Mouse (Mus musculus) liver, embryonic 11.5 days (tissue): ENCODE measurements around the gene U90926. TPM values are rescaled to one million over a fixed set of nuclear protein-coding genes. Genes with fewer than 3 reads are reported as not detected.

ENCODE experiments used
- ATAC-seq: fragments of 200-750 bp; cut with Nextera tagmentation; replicated peaks from 2 replicates; pipeline ENCODE4 v1.8.0; 2017; ENCODE audit warnings: moderate number of reproducible peaks, mild to moderate bottlenecking, moderate TSS enrichment, moderate library complexity; ENCODE audit not compliant: low FRiP score
- DNase-seq: peaks from one replicate; pipeline ENCODE4 v3.0.0-alpha.2; 2017; ENCODE audit warnings: low spot score
- H3K27ac ChIP-seq: fragments of 300-500 bp; sonication (generic); 2 replicates; pipeline ENCODE4 v1.5.1; 2014; ENCODE audit warnings: mild to moderate bottlenecking, low read depth, low read length, control low read depth
- H3K27me3 ChIP-seq: fragments of 300-500 bp; sonication (generic); replicated peaks from 2 replicates; pipeline ENCODE4 v1.6.1; 2014; ENCODE audit warnings: low read length, mixed read lengths; ENCODE audit not compliant: control insufficient read depth, insufficient read depth
- H3K36me3 ChIP-seq: fragments of 300-500 bp; sonication (generic); 2 replicates; pipeline ENCODE4 v1.6.1; 2014; ENCODE audit warnings: mild to moderate bottlenecking, low read length, moderate library complexity, mixed read lengths; ENCODE audit not compliant: control insufficient read depth, insufficient read depth
- H3K4me1 ChIP-seq: fragments of 300-500 bp; sonication (generic); replicated peaks from 2 replicates; pipeline ENCODE4 v1.6.1; 2014; ENCODE audit warnings: low read length, mixed read lengths; ENCODE audit not compliant: control insufficient read depth, insufficient read depth
- H3K4me2 ChIP-seq: fragments of 300-500 bp; sonication (generic); 2 replicates; pipeline ENCODE4 v1.6.1; 2014; ENCODE audit warnings: mild to moderate bottlenecking, control low read depth, moderate library complexity
- H3K4me3 ChIP-seq: fragments of 300-500 bp; sonication (generic); 2 replicates; pipeline ENCODE4 v1.5.1; 2014; ENCODE audit warnings: low read depth, low read length, control low read depth
- H3K9ac ChIP-seq: fragments of 300-500 bp; sonication (generic); 2 replicates; pipeline ENCODE4 v1.6.1; 2014; ENCODE audit warnings: low read depth, low read length, control low read depth
- H3K9me3 ChIP-seq: fragments of 300-500 bp; sonication (generic); 2 replicates; pipeline ENCODE4 v1.6.1; 2016; ENCODE audit warnings: low read length, inconsistent platforms, mixed read lengths; ENCODE audit not compliant: control insufficient read depth
- WGBS: fragments of 180-500 bp; shearing (Covaris S2); extraction: QIAGEN DNeasy Blood & Tissue Kit; methylation state at CpG from one replicate; pipeline ENCODE4 v1.1.7; 2014; 5-methylcytosine and 5-hydroxymethylcytosine counted together
- polyA plus RNA-seq: library from polyadenylated mRNA; unstranded; fragments of >200 nt; fragmentation: Nextera tagmentation; extraction: Ambion mirVana; gene quantifications from 2 replicates; pipeline ENCODE4 v1.2.1, GENCODE M21; 2014

The U90926 gene
- polyA plus RNA-seq, 1 experiment from 2014 or later, result not detected

- H3K27ac ChIP-seq, result no peak overlapping the region
- no peaks in the 10 kb centered on the region for H3K4me1 ChIP-seq
- H3K4me3 ChIP-seq, result no peak overlapping the region
- no peak overlapping the region for H3K4me2 ChIP-seq
- peaks cover 10% of the 10 kb centered on the region for H3K27me3 ChIP-seq
- no peak overlapping the region for H3K9ac ChIP-seq
- 87% methylated on average over 2 of the region's 2 CpGs for WGBS
- DNase-seq, result no peak
- no peaks in the 10 kb centered on the region for H3K36me3 ChIP-seq
- ATAC-seq, result no peak
- H3K9me3 ChIP-seq, result no peaks in the 10 kb centered on the region
These were observed 29.7 kb upstream of the U90926 start for GRCm38 (mm10) chr5:92244900-92245299.

- no peak overlapping the region for H3K4me2 ChIP-seq
- WGBS, result 88% methylated on average over 12 of the region's 12 CpGs
- H3K27ac ChIP-seq, result no peak overlapping the region
- H3K4me3 ChIP-seq, result no peak overlapping the region
- no peaks in the 10 kb centered on the region for H3K36me3 ChIP-seq
- ATAC-seq, result no peak
- H3K27me3 ChIP-seq, result peaks cover 11% of the 10 kb centered on the region
- H3K9ac ChIP-seq, result no peak overlapping the region
- no peak for DNase-seq
- H3K9me3 ChIP-seq, result no peaks in the 10 kb centered on the region
- H3K4me1 ChIP-seq, result no peaks in the 10 kb centered on the region
These were observed 25.6 kb upstream of the U90926 start for GRCm38 (mm10) chr5:92240769-92241168.

DNA sequence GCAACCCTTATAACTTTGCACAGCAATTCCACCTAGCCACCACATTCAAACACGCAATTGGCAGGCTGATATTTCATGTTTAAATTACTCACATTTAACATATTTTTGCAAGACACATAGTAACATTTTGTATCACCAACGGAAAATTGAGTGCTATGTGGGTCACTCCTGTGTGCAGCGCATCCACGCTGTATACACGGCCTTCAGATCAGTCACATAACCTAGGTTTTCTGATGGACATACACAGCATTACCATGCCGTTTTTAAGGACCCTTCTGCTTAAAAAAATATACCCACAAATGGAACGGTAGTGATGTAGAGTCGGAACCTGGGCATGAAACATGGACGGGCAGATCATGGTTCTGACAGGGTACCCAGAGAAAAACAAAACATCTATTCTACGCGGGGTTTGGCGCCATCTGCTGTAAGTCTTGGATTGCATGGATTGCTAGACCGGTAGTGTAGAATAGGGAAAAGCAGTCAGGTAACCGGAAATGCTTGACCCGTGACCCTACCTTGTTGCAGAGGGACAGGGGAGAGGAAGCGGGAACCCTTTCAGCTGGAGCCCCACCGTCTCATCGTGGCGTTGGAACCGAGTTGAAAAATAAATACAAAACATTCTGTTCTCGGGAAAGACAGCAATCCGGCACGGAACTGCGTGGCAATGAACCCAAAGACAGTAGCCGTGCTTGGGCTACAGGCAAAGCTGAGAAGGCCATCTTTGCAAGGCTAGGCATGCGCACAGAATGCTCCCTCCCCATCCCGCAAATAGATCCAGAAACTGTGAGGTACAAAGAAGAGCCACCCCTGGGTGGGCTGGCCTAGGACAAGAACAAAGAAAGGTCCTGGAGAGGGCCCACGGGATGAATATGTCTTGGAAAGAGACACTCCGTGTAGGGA is 24.4 kb upstream of the U90926 start:
- Histone ChIP-seq H3K4me3 (no peak overlapping the region), H3K4me1 (no peaks in the 10 kb centered on the region), H3K36me3 (no peaks in the 10 kb centered on the region), H3K9ac (no peak overlapping the region), H3K9me3 (no peaks in the 10 kb centered on the region), H3K27ac (no peak overlapping the region), H3K27me3 (peaks cover 9% of the 10 kb centered on the region), H3K4me2 (peak overlapping the region; percentile 4; the same call in 1 of the 2 replicates)
- DNase-seq, result peak; percentile 54
- WGBS, result 42% methylated on average over 29 of the region's 29 CpGs
- ATAC-seq, result no peak

GRCm38 (mm10) chr5:92234939-92235557 is 19.8 kb upstream of the U90926 start:
- WGBS, result 35% methylated on average over 5 of the region's 5 CpGs
- H3K9ac ChIP-seq, result no peak overlapping the region
- H3K4me1 ChIP-seq, result no peaks in the 10 kb centered on the region
- ATAC-seq (no peak), DNase-seq (no peak)
- H3K36me3 ChIP-seq, result no peaks in the 10 kb centered on the region
- H3K4me2 ChIP-seq, result no peak overlapping the region
- H3K9me3 ChIP-seq, result no peaks in the 10 kb centered on the region
- H3K4me3 ChIP-seq, result no peak overlapping the region
- H3K27ac ChIP-seq, result no peak overlapping the region
- peaks cover 9% of the 10 kb centered on the region for H3K27me3 ChIP-seq

GRCm38 (mm10) chr5:92233366-92233765 is 18.2 kb upstream of the U90926 start:
- 74% methylated on average over 4 of the region's 4 CpGs for WGBS
- no peak for DNase-seq
- no peak overlapping the region for H3K4me2 ChIP-seq
- H3K9ac ChIP-seq, result no peak overlapping the region
- no peaks in the 10 kb centered on the region for H3K4me1 ChIP-seq
- H3K27ac ChIP-seq, result no peak overlapping the region
- no peaks in the 10 kb centered on the region for H3K36me3 ChIP-seq
- no peak for ATAC-seq
- no peaks in the 10 kb centered on the region for H3K9me3 ChIP-seq
- peaks cover 9% of the 10 kb centered on the region for H3K27me3 ChIP-seq
- no peak overlapping the region for H3K4me3 ChIP-seq

DNA sequence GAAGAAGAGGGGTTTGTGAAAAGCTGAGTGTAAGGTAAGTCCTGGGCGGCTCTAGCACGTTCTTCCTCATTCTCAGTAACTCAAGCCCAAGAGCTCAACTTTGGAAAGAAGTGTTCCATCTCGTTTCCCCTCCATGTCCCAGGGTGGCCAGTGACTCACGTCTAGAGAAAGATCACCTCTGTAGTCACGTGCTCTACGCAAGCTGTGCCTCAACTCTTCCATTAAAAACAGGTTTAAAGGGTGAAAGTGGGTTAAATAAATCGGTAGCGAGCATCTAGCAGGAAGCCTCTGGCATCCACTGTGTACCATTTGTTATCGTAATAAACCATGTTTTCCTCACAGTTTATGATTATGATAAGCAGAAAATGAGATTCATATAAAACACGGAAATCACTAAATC is 16.6 kb upstream of the U90926 start:
- Histone ChIP-seq H3K27ac (no peak overlapping the region), H3K9ac (no peak overlapping the region), H3K4me3 (no peak overlapping the region), H3K4me1 (no peaks in the 10 kb centered on the region), H3K4me2 (no peak overlapping the region), H3K9me3 (no peaks in the 10 kb centered on the region), H3K27me3 (peaks cover 6% of the 10 kb centered on the region; the same call in 1 of the 2 replicates), H3K36me3 (no peaks in the 10 kb centered on the region)
- ATAC-seq (no peak), DNase-seq (no peak)
- WGBS, result 73% methylated on average over 10 of the region's 10 CpGs

GRCm38 (mm10) chr5:92230306-92230705 is 15.1 kb upstream of the U90926 start:
- Histone ChIP-seq H3K4me2 (no peak overlapping the region), H3K4me3 (no peak overlapping the region), H3K9ac (no peak overlapping the region), H3K4me1 (no peaks in the 10 kb centered on the region), H3K27ac (no peak overlapping the region), H3K27me3 (peaks cover 3% of the 10 kb centered on the region; the same call in 1 of the 2 replicates), H3K9me3 (no peaks in the 10 kb centered on the region), H3K36me3 (no peaks in the 10 kb centered on the region)
- ATAC-seq (no peak), DNase-seq (no peak)
- 78% methylated on average over 11 of the region's 11 CpGs for WGBS

DNA sequence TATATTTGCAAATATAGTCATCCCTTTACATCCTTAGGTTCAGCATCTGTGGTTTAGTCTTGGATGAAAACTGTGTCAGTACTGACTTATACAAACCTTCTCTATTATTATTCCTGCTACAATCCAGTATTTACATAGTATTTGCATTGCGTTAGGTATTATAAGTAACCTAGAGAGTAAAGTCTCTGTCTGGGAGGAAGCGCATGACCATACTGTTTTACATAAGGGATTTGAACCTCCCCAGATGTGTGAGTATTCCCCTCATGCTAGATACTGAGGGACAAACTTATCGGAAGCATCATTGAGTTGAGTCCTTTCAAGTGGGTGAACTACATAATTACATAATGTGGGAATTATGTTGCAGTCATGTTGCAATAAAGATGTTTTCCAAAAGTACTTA is 14.3 kb upstream of the U90926 start:
- WGBS, result 90% methylated on average over 3 of the region's 3 CpGs
- no peaks in the 10 kb centered on the region for H3K36me3 ChIP-seq
- ATAC-seq, result no peak

More for the DNA sequence above, 14.3 kb upstream of the U90926 start:
- no peaks in the 10 kb centered on the region for H3K9me3 ChIP-seq
- H3K4me3 ChIP-seq, result no peak overlapping the region
- H3K9ac ChIP-seq, result no peak overlapping the region
- H3K4me2 ChIP-seq, result no peak overlapping the region
- DNase-seq, result no peak
- H3K27me3 ChIP-seq, result peaks cover 3% of the 10 kb centered on the region; the same call in 1 of the 2 replicates
- H3K27ac ChIP-seq, result no peak overlapping the region
- no peaks in the 10 kb centered on the region for H3K4me1 ChIP-seq
